Mouse (Mus musculus) E14TG2a.4 (cell line): ENCODE measurements around the gene Fbxo42.

Experiments
- CTCF ChIP-seq: conservative IDR thresholded peaks from 2 replicates; pipeline ENCODE4 v1.5.1; 2014; ENCODE audit warnings: low read length
- NANOG ChIP-seq: IDR thresholded peaks from 2 replicates; pipeline ENCODE4 v1.6.1; 2014; ENCODE audit warnings: borderline replicate concordance, low read length, mixed read lengths
- POU5F1 ChIP-seq: IDR thresholded peaks from 2 replicates; pipeline ENCODE4 v1.6.1; 2014; ENCODE audit warnings: low read length, borderline replicate concordance

DNA sequence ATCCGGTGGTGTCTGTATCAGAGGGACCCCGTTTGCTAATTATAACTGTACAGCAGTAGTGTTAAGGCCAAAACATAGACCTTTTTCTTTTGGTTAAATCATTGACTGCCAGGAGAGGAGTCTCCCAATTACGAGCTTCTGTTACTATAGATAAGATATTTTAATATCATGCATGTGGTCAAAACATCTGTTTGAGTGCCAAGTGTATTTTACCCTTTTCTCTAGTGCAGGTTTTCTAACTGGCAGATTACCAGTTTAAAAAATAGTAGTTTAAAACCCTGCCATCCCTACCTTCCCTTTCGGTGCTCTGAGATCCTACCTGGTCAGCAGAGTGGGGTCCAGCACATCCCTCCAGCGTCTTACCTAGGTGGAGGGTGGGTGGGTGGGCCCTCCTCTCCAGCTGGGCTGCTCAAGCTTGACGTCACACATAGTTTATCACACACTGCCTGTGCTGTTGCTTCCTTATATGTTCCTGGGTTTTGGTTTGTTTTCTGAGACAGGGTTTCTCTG is 14.0 kb downstream of the Fbxo42 start:
- no peak for TF ChIP-seq CTCF
- no peak for TF ChIP-seq NANOG
- TF ChIP-seq POU5F1, result no peak
